Mouse (Mus musculus) hindbrain, postnatal 0 days (tissue): ENCODE measurements at regions not wholly inside any gene's neighbourhood (a gene's known extent, or its start where the extent isn't known, plus 50 kb on each side); places are given as distances from the start of the nearest gene placed in this dataset.
"Not testable (repeated sequence)": the region's sequence is repeated elsewhere in the genome, so short reads cannot be mapped to it uniquely, and the experiment has no call there.

ENCODE experiments used
- ATAC-seq: fragments of 200-750 bp; cut with Nextera tagmentation; 2 replicates; pipeline ENCODE4 v1.8.0; 2017; ENCODE audit warnings: mild to moderate bottlenecking, moderate TSS enrichment, moderate library complexity
- DNase-seq: peaks from one replicate; pipeline ENCODE4 v3.0.0-alpha.2; 2015; ENCODE audit warnings: low spot score
- H3K27ac ChIP-seq: fragments of 300-500 bp; sonication (generic); 2 replicates; pipeline ENCODE4 v1.5.1; 2014; ENCODE audit warnings: mild to moderate bottlenecking
- H3K27me3 ChIP-seq: fragments of 300-500 bp; sonication (generic); 2 replicates; pipeline ENCODE4 v1.6.1; 2014; ENCODE audit warnings: low read length, mixed read lengths; ENCODE audit not compliant: insufficient read depth
- H3K36me3 ChIP-seq: fragments of 300-500 bp; sonication (generic); 2 replicates; pipeline ENCODE4 v1.6.1; 2014; ENCODE audit warnings: low read length, mixed read lengths; ENCODE audit not compliant: insufficient read depth
- H3K4me1 ChIP-seq: fragments of 300-500 bp; sonication (generic); 2 replicates; pipeline ENCODE4 v1.6.1; 2014; ENCODE audit warnings: antibody characterized with exemption, low read length, mixed read lengths; ENCODE audit not compliant: insufficient read depth
- H3K4me2 ChIP-seq: fragments of 300-500 bp; sonication (generic); 2 replicates; pipeline ENCODE4 v1.6.1; 2014; ENCODE audit warnings: low read depth, mild to moderate bottlenecking, low read length, moderate library complexity, mixed read lengths
- H3K4me3 ChIP-seq: fragments of 300-500 bp; sonication (generic); 2 replicates; pipeline ENCODE4 v1.5.1; 2014; ENCODE audit warnings: low read length
- H3K9ac ChIP-seq: fragments of 300-500 bp; sonication (generic); replicated peaks from 2 replicates; pipeline ENCODE4 v1.6.1; 2014; ENCODE audit warnings: mild to moderate bottlenecking, low read length, moderate library complexity, mixed read lengths
- H3K9me3 ChIP-seq: fragments of 300-500 bp; sonication (generic); 2 replicates; pipeline ENCODE4 v1.6.1; 2016; ENCODE audit warnings: low read length, mixed read lengths
- CTCF ChIP-seq: IDR thresholded peaks from 2 replicates; pipeline ENCODE4 v1.5.1; 2016; ENCODE audit warnings: antibody characterized with exemption, control low read depth, low read depth
- WGBS: fragments of 180-500 bp; shearing (Covaris S2); extraction: QIAGEN DNeasy Blood & Tissue Kit; methylation state at CpG from one replicate; pipeline ENCODE4 v1.1.7; 2014; 5-methylcytosine and 5-hydroxymethylcytosine counted together

- TF ChIP-seq CTCF: no peak
- Histone ChIP-seq H3K27me3 (no peaks in the 10 kb centered on the region), H3K4me3 (no peak overlapping the region), H3K36me3 (no peaks in the 10 kb centered on the region), H3K4me1 (peaks cover 13% of the 10 kb centered on the region; the same call in 1 of the 2 replicates), H3K27ac (peak overlapping the region; percentile 64), H3K9ac (no peak overlapping the region), H3K4me2 (no peak overlapping the region), H3K9me3 (no peaks in the 10 kb centered on the region)
- ATAC-seq: peak; percentile 49
- DNase-seq: peak; percentile 41
- WGBS: 28% methylated on average over 17 of the region's 17 CpGs
These were observed 61.1 kb upstream of the Map3k1 start for GRCm38 (mm10) chr13:111869771-111870437.

- H3K4me3 ChIP-seq: no peak overlapping the region
These were observed 61.7 kb upstream of the Map3k1 start for GRCm38 (mm10) chr13:111870505-111870904.

GRCm38 (mm10) chr13:111871672-111872410 lies 63.0 kb upstream of the Map3k1 start:
- no peak overlapping the region for H3K9ac ChIP-seq
- ATAC-seq (no peak), DNase-seq (no peak)
- H3K4me3 ChIP-seq: no peak overlapping the region
- WGBS: 89% methylated on average over 25 of the region's 25 CpGs
- H3K4me1 ChIP-seq: peaks cover 13% of the 10 kb centered on the region; the same call in 1 of the 2 replicates
- no peaks in the 10 kb centered on the region for H3K27me3 ChIP-seq
- no peak overlapping the region for H3K27ac ChIP-seq
- H3K4me2 ChIP-seq: no peak overlapping the region
- no peaks in the 10 kb centered on the region for H3K9me3 ChIP-seq
- no peaks in the 10 kb centered on the region for H3K36me3 ChIP-seq
- TF ChIP-seq CTCF: no peak

More at GRCm38 (mm10) chr13:111870505-111870904, 61.7 kb upstream of the Map3k1 start:
- DNase-seq (no peak), ATAC-seq (no peak)
- Histone ChIP-seq H3K4me2 (no peak overlapping the region), H3K36me3 (no peaks in the 10 kb centered on the region), H3K9me3 (no peaks in the 10 kb centered on the region), H3K4me1 (peaks cover 13% of the 10 kb centered on the region; the same call in 1 of the 2 replicates), H3K9ac (no peak overlapping the region), H3K27me3 (no peaks in the 10 kb centered on the region), H3K27ac (peak overlapping the region; percentile 64)
- no peak for TF ChIP-seq CTCF
- WGBS: 92% methylated on average over 4 of the region's 4 CpGs

GRCm38 (mm10) chr13:111874330-111874729 lies 65.5 kb upstream of the Map3k1 start:
- no peaks in the 10 kb centered on the region for H3K9me3 ChIP-seq
- no peak for TF ChIP-seq CTCF
- no peak overlapping the region for H3K4me2 ChIP-seq

GRCm38 (mm10) chr13:111876404-111876803 lies 67.6 kb upstream of the Map3k1 start:
- H3K27ac ChIP-seq: no peak overlapping the region
- no peaks in the 10 kb centered on the region for H3K4me1 ChIP-seq
- no peak for ATAC-seq
- no peak overlapping the region for H3K9ac ChIP-seq
- no peaks in the 10 kb centered on the region for H3K27me3 ChIP-seq
- no peak for DNase-seq
- WGBS: 86% methylated on average over 3 of the region's 3 CpGs
- no peaks in the 10 kb centered on the region for H3K36me3 ChIP-seq
- no peak for TF ChIP-seq CTCF
- H3K4me3 ChIP-seq: no peak overlapping the region
- H3K9me3 ChIP-seq: 0 out of 2 replicates have a peak, but pooled peaks cover 2% of the 10 kb centered on the region
- H3K4me2 ChIP-seq: no peak overlapping the region

More at GRCm38 (mm10) chr13:111874330-111874729, 65.5 kb upstream of the Map3k1 start:
- peaks cover 9% of the 10 kb centered on the region; the same call in 1 of the 2 replicates for H3K4me1 ChIP-seq
- H3K27ac ChIP-seq: no peak overlapping the region
- no peaks in the 10 kb centered on the region for H3K36me3 ChIP-seq
- DNase-seq (no peak), ATAC-seq (no peak)
- H3K9ac ChIP-seq: no peak overlapping the region
- no peak overlapping the region for H3K4me3 ChIP-seq
- no peaks in the 10 kb centered on the region for H3K27me3 ChIP-seq
- WGBS: 85% methylated on average over 3 of the region's 3 CpGs

GRCm38 (mm10) chr13:111876847-111877246 lies 68.1 kb upstream of the Map3k1 start:
- no peak overlapping the region for H3K4me3 ChIP-seq
- no peak overlapping the region for H3K4me2 ChIP-seq
- H3K4me1 ChIP-seq: no peaks in the 10 kb centered on the region
- ATAC-seq: no peak
- no peaks in the 10 kb centered on the region for H3K36me3 ChIP-seq
- no peak overlapping the region for H3K9ac ChIP-seq
- H3K27ac ChIP-seq: no peak overlapping the region
- H3K9me3 ChIP-seq: 0 out of 2 replicates have a peak, but pooled peaks cover 2% of the 10 kb centered on the region
- H3K27me3 ChIP-seq: no peaks in the 10 kb centered on the region
- 82% methylated on average over 2 of the region's 2 CpGs for WGBS
- no peak for TF ChIP-seq CTCF
- no peak for DNase-seq

- not testable (repeated sequence) for H3K9me3 ChIP-seq, H3K4me1 ChIP-seq, DNase-seq, ATAC-seq, H3K27ac ChIP-seq, H3K4me3 ChIP-seq, H3K9ac ChIP-seq, H3K36me3 ChIP-seq, H3K27me3 ChIP-seq, H3K4me2 ChIP-seq
- 87% methylated on average over 17 of the region's 17 CpGs for WGBS
These were observed 75.2 kb upstream of the Map3k1 start for GRCm38 (mm10) chr13:111883768-111884566.
